Mouse (Mus musculus): ENCODE measurements around the gene Rpl36. TPM values are rescaled to one million over a fixed set of nuclear protein-coding genes. Genes with fewer than 3 reads are reported as not detected.
A peak's percentile ranks its signal among the peaks of the same experiment; 100 is the strongest.

The Rpl36 gene
- polyA plus RNA-seq, 1 experiment = 1,820 TPM

- Histone ChIP-seq H3K27me3 (ENCODE audit: control insufficient read depth, insufficient read depth, low read length) (no peaks in the 10 kb centered on the region), H3K27ac (ENCODE audit: control insufficient read depth, insufficient read depth, low read depth, low read length) (no peak overlapping the region), H3K4me1 (ENCODE audit: control insufficient read depth, insufficient read depth, low read length) (no peaks in the 10 kb centered on the region; the same call in none of the 2 replicates), H3K36me3 (ENCODE audit: control insufficient read depth, insufficient read depth, low read length) (0 out of 2 replicates have a peak, but pooled peaks cover 1% of the 10 kb centered on the region), H3K4me3 (ENCODE audit: control insufficient read depth, low read depth, low read length) (no peak overlapping the region)
- TF ChIP-seq POLR2A (IDR thresholded peaks at IDR 0.05; ENCODE audit: control insufficient read depth, low read depth, low read length) = no peak
- TF ChIP-seq CTCF (IDR thresholded peaks at IDR 0.05; ENCODE audit: control insufficient read depth, insufficient read depth, insufficient replicate concordance, low read depth, low read length) = no peak
These were observed 41.6 kb downstream of the Rpl36 start for GRCm38 (mm10) chr17:56654771-56655170.

GRCm38 (mm10) chr17:56655311-56655710 is 42.1 kb downstream of the Rpl36 start:
- H3K4me1 ChIP-seq (ENCODE audit: control insufficient read depth, insufficient read depth, low read length) = no peaks in the 10 kb centered on the region; the same call in none of the 2 replicates
- TF ChIP-seq CTCF (IDR thresholded peaks at IDR 0.05; ENCODE audit: control insufficient read depth, insufficient read depth, insufficient replicate concordance, low read depth, low read length) = no peak
- no peak for TF ChIP-seq POLR2A (IDR thresholded peaks at IDR 0.05; ENCODE audit: control insufficient read depth, low read depth, low read length)
- H3K27me3 ChIP-seq (ENCODE audit: control insufficient read depth, insufficient read depth, low read length) = no peaks in the 10 kb centered on the region
- peak overlapping the region; percentile 61 for H3K27ac ChIP-seq (ENCODE audit: control insufficient read depth, insufficient read depth, low read depth, low read length)
- no peak overlapping the region for H3K4me3 ChIP-seq (ENCODE audit: control insufficient read depth, low read depth, low read length)
- H3K36me3 ChIP-seq (ENCODE audit: control insufficient read depth, insufficient read depth, low read length) = 0 out of 2 replicates have a peak, but pooled peaks cover 1% of the 10 kb centered on the region

GRCm38 (mm10) chr17:56656171-56656570 is 43.0 kb downstream of the Rpl36 start:
- Histone ChIP-seq H3K4me1 (ENCODE audit: control insufficient read depth, insufficient read depth, low read length) (no peaks in the 10 kb centered on the region; the same call in none of the 2 replicates), H3K27ac (ENCODE audit: control insufficient read depth, insufficient read depth, low read depth, low read length) (no peak overlapping the region), H3K4me3 (ENCODE audit: control insufficient read depth, low read depth, low read length) (no peak overlapping the region), H3K36me3 (ENCODE audit: control insufficient read depth, insufficient read depth, low read length) (0 out of 2 replicates have a peak, but pooled peaks cover 1% of the 10 kb centered on the region), H3K27me3 (ENCODE audit: control insufficient read depth, insufficient read depth, low read length) (no peaks in the 10 kb centered on the region)
- TF ChIP-seq POLR2A (IDR thresholded peaks at IDR 0.05; ENCODE audit: control insufficient read depth, low read depth, low read length) (no peak), CTCF (IDR thresholded peaks at IDR 0.05; ENCODE audit: control insufficient read depth, insufficient read depth, insufficient replicate concordance, low read depth, low read length) (no peak)

- Histone ChIP-seq H3K4me1 (ENCODE audit: control insufficient read depth, insufficient read depth, low read length) (peaks cover 4% of the 10 kb centered on the region), H3K4me3 (ENCODE audit: control insufficient read depth, low read depth, low read length) (peak overlapping the region; percentile 7), H3K36me3 (ENCODE audit: control insufficient read depth, insufficient read depth, low read length) (no peaks in the 10 kb centered on the region), H3K27ac (ENCODE audit: control insufficient read depth, insufficient read depth, low read depth, low read length) (no peak overlapping the region), H3K27me3 (ENCODE audit: control insufficient read depth, insufficient read depth, low read length) (no peaks in the 10 kb centered on the region)
- TF ChIP-seq POLR2A (IDR thresholded peaks at IDR 0.05; ENCODE audit: control insufficient read depth, low read depth, low read length) (no peak), CTCF (IDR thresholded peaks at IDR 0.05; ENCODE audit: control insufficient read depth, insufficient read depth, insufficient replicate concordance, low read depth, low read length) (no peak)
These were observed 50.4 kb downstream of the Rpl36 start for GRCm38 (mm10) chr17:56663659-56664058.

Other genes with a start within 250 kb of the Rpl36 start
- gene Ptprs, start 136.9 kb upstream of the Rpl36 start, polyA plus RNA-seq (2012; rRNA removed) = 63.4 and 68.8 TPM in 2 replicates
- 1,198 and 1,268 TPM in 2 replicates for gene Znrf4, start 101.0 kb upstream of the Rpl36 start, polyA plus RNA-seq (2012; rRNA removed)
- 2.0 and 2.3 TPM in 2 replicates for gene Gm20219, start 59.0 kb upstream of the Rpl36 start, polyA plus RNA-seq (2012; rRNA removed)
- 92.2 and 99.2 TPM in 2 replicates for gene Safb2, start 28.8 kb upstream of the Rpl36 start, polyA plus RNA-seq (2012; rRNA removed)
- 104 and 116 TPM in 2 replicates for gene Safb, start 28.6 kb upstream of the Rpl36 start, polyA plus RNA-seq (2012; rRNA removed)
- gene 2410015M20Rik, start 3.6 kb upstream of the Rpl36 start, polyA plus RNA-seq (2012; rRNA removed) = 253 and 274 TPM in 2 replicates
- gene Lonp1, start 13.5 kb downstream of the Rpl36 start, polyA plus RNA-seq (2012; rRNA removed) = 22.8 and 23.5 TPM in 2 replicates
- 182 and 184 TPM in 2 replicates for gene Catsperd, start 14.7 kb downstream of the Rpl36 start, polyA plus RNA-seq (2012; rRNA removed)
- 98.4 and 120 TPM in 2 replicates for gene Ranbp3, start 59.9 kb downstream of the Rpl36 start, polyA plus RNA-seq (2012; rRNA removed)
- gene Ndufa11, start 104.4 kb downstream of the Rpl36 start, polyA plus RNA-seq (2012; rRNA removed) = 135 and 159 TPM in 2 replicates
- 9.2 and 12.4 TPM in 2 replicates for gene Vmac, start 104.6 kb downstream of the Rpl36 start, polyA plus RNA-seq (2012; rRNA removed)
- gene Nrtn, start 144.1 kb downstream of the Rpl36 start, polyA plus RNA-seq (2012; rRNA removed) = 7.8 and 9.2 TPM in 2 replicates
- gene Dus3l, start 151.3 kb downstream of the Rpl36 start, polyA plus RNA-seq (2012; rRNA removed) = 29.7 and 31.3 TPM in 2 replicates
- 158 and 194 TPM in 2 replicates for gene Prr22, start 156.8 kb downstream of the Rpl36 start, polyA plus RNA-seq (2012; rRNA removed)
- 312 and 332 TPM in 2 replicates for gene Rfx2, start 217.6 kb downstream of the Rpl36 start, polyA plus RNA-seq (2012; rRNA removed)

Measured in testis, adult 2 months (tissue).